Mouse (Mus musculus) forelimb bud, embryonic 11.5 days (tissue): ENCODE results near the gene Sfxn4.

Experiments used
- DNase-seq: peaks from one replicate; pipeline ENCODE4 v3.0.0-alpha.2; 2012; ENCODE audit warnings: low read depth, low spot score

Gene Sfxn4

GRCm38 (mm10) chr19:60843324-60843723, 18.0 kb downstream of the Sfxn4 start:
- DNase-seq, result no peak

- DNase-seq, result peak; percentile 49
Observed at GRCm38 (mm10) chr19:60837747-60838146, 23.5 kb downstream of the Sfxn4 start.

GRCm38 (mm10) chr19:60818677-60819076, 42.6 kb downstream of the Sfxn4 start:
- DNase-seq, result no peak

GRCm38 (mm10) chr19:60813133-60813532, 48.1 kb downstream of the Sfxn4 start:
- DNase-seq, result no peak

- DNase-seq, result no peak
Observed at GRCm38 (mm10) chr19:60812036-60812389, 49.3 kb downstream of the Sfxn4 start.

- DNase-seq, result peak; percentile 91
Observed at GRCm38 (mm10) chr19:60811098-60812035, 49.9 kb downstream of the Sfxn4 start, which contains the start of gene Fam45a. Fam45a (plus strand) TSS chr19:60811585.

GRCm38 (mm10) chr19:60809927-60810326, 51.4 kb downstream of the Sfxn4 start:
- DNase-seq, result no peak

- DNase-seq, result no peak
Observed at GRCm38 (mm10) chr19:60804903-60805302, 56.4 kb downstream of the Sfxn4 start.

GRCm38 (mm10) chr19:60799867-60800569, 61.3 kb downstream of the Sfxn4 start:
- DNase-seq, result no peak

GRCm38 (mm10) chr19:60797415-60797814, 63.9 kb downstream of the Sfxn4 start:
- no peak for DNase-seq

- no peak for DNase-seq
Observed at GRCm38 (mm10) chr19:60795244-60795643, 66.0 kb downstream of the Sfxn4 start.

- DNase-seq, result no peak
Observed at GRCm38 (mm10) chr19:60793170-60793707, 68.0 kb downstream of the Sfxn4 start.

- DNase-seq, result no peak
Observed at GRCm38 (mm10) chr19:60791164-60791563, 70.1 kb downstream of the Sfxn4 start.

GRCm38 (mm10) chr19:60790551-60791161, 70.6 kb downstream of the Sfxn4 start, which contains the start of gene Eif3a:
Eif3a (minus strand) TSS chr19:60790658.
- DNase-seq, result peak; percentile 96

GRCm38 (mm10) chr19:60789919-60790506, 71.3 kb downstream of the Sfxn4 start:
- peak; percentile 59 for DNase-seq

- DNase-seq, result no peak
Observed at GRCm38 (mm10) chr19:60789452-60789851, 71.8 kb downstream of the Sfxn4 start.

- DNase-seq, result no peak
Observed at GRCm38 (mm10) chr19:60788214-60788960, 72.9 kb downstream of the Sfxn4 start.

GRCm38 (mm10) chr19:60787465-60788150, 73.7 kb downstream of the Sfxn4 start:
- no peak for DNase-seq
